Comparison of ENCODE assay signal across 11 mouse cellular contexts in the genomic region with DNA sequence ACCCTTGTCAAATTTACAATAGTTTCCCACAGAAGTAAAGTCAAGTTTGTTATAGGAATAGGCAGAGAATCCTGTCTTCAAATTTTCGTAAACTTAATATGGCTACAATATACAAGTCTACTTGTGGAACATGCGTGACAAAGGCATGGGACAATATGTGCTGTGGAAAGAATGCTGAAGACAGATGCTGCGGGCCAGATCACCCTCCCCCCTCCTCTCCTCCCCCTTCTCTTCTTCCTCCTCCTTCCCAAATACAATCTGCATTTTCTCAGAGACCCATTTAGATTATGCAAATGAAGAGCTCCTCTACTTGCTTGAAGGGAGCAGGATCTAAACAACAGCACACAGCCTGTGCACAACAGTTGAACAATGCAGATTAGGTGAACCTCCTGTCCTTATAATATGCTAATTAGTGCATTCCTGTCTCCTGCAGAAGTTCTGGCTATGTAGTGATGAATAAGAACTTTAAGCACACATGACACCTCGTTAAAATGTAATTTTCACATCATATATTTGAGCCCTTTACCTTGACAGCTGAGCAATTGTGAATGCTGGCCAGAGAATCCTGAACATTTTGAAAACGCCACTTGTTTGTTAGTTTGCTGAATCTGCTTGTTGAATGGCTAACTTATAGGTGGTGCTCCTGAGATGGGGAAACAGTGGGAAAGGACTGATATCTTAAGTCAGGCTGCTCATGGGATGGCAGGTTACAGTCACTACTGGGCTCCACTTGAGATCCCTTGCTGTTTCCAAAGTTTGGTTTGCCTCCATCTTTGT.
DNase-seq lines count a peak whose midpoint lies in the region; ATAC-seq and TF ChIP-seq lines count a peak whose summit lies in the region.
"Had no signal": no experiment of that assay in that cellular context is flagged by ENCODE, and none has a peak within 500 bp of the region (broad histone marks: within the 10 kb centered on the region; RNA-seq: fewer than 3 reads in every experiment).

No protein-coding gene starts in this region.

- no peak overlapping the region for H3K27ac ChIP-seq in gastrocnemius, adult 2 months
- H3K27ac ChIP-seq in stomach, embryonic 15.5 days = peak overlapping the region; percentile 26; the same call in 1 of the 2 replicates
- no peak overlapping the region for H3K27ac ChIP-seq in stomach, postnatal 0 days (replicated peaks)
- H3K27ac ChIP-seq: limb, embryonic 12.5 days had no signal

- no peak for DNase-seq in gastrocnemius, adult 2 months
- no peak for DNase-seq in gastrocnemius, postnatal 14 days
- DNase-seq in stomach, postnatal 0 days (ENCODE audit: low spot score) = no peak
- peak; percentile 3 for DNase-seq in mesoderm, embryonic 11.5 days (ENCODE audit: low read depth, low spot score)
- no peak for DNase-seq in thymus, postnatal 10 days (ENCODE audit: low spot score in 2 of 2)
- DNase-seq in gastrocnemius, adult 18-20 months (ENCODE audit: low spot score) = no peak
- DNase-seq in cerebellum, postnatal 14 days = no peak
- DNase-seq: cerebellum, adult 11 months had no signal

- WGBS in stomach, embryonic 15.5 days = 62% methylated on average over 5 of the region's 5 CpGs
- WGBS in stomach, postnatal 0 days = 60% methylated on average over 5 of the region's 5 CpGs

- H3K4me2 ChIP-seq in stomach, embryonic 15.5 days = peak overlapping the region; percentile 29; the same call in 1 of the 2 replicates
- no peak overlapping the region; the same call in 1 of the 2 replicates for H3K4me2 ChIP-seq in stomach, postnatal 0 days (replicated peaks; ENCODE audit: low read depth)
- H3K4me2 ChIP-seq: limb, embryonic 12.5 days had no signal

- no peaks in the 10 kb centered on the region for H3K9me3 ChIP-seq in stomach, embryonic 15.5 days
- H3K9me3 ChIP-seq in stomach, postnatal 0 days (ENCODE audit: control insufficient read depth, low read length) = no peaks in the 10 kb centered on the region

- intact Hi-C loops in gastrocnemius, adult 2 months (cut with DNase I) = no loop called here
- intact Hi-C loops in gastrocnemius, postnatal 14 days (cut with DNase I; ENCODE audit: low total_unique reads) = no loop called here

- no peaks in the 10 kb centered on the region for H3K27me3 ChIP-seq in stomach, embryonic 15.5 days (replicated peaks)
- H3K27me3 ChIP-seq in stomach, postnatal 0 days (ENCODE audit: control insufficient read depth, insufficient read depth, low read length) = no peaks in the 10 kb centered on the region
- H3K27me3 ChIP-seq: limb, embryonic 12.5 days had no signal

- H3K4me1 ChIP-seq in stomach, embryonic 15.5 days = no peaks in the 10 kb centered on the region
- no peaks in the 10 kb centered on the region for H3K4me1 ChIP-seq in stomach, postnatal 0 days (replicated peaks; ENCODE audit: control insufficient read depth, insufficient read depth)

- TF ChIP-seq EP300 in stomach, postnatal 0 days (optimal IDR thresholded peaks at IDR 0.05) = no peak

- ATAC-seq in stomach, embryonic 15.5 days (ENCODE audit: insufficient read depth, low FRiP score, low read depth) = no peak
- no peak for ATAC-seq in stomach, postnatal 0 days (ENCODE audit: low FRiP score, low TSS enrichment)
- ATAC-seq: intestine, postnatal 0 days had no signal

- no peaks in the 10 kb centered on the region for H3K36me3 ChIP-seq in stomach, embryonic 15.5 days
- H3K36me3 ChIP-seq in stomach, postnatal 0 days (ENCODE audit: control insufficient read depth, insufficient read depth, low read length) = no peaks in the 10 kb centered on the region
- H3K36me3 ChIP-seq: limb, embryonic 12.5 days had no signal

- H3K4me3 ChIP-seq in gastrocnemius, adult 2 months = peak overlapping the region; percentile 14
- no peak overlapping the region for H3K4me3 ChIP-seq in stomach, embryonic 15.5 days (replicated peaks)
- H3K4me3 ChIP-seq in stomach, postnatal 0 days (ENCODE audit: low read depth, low read length) = no peak overlapping the region
- H3K4me3 ChIP-seq: limb, embryonic 12.5 days had no signal

- TF ChIP-seq CTCF in gastrocnemius, adult 2 months (IDR thresholded peaks at IDR 0.05) = no peak
- TF ChIP-seq CTCF in stomach, postnatal 0 days (IDR thresholded peaks at IDR 0.05; ENCODE audit: low read depth) = no peak

- H3K9ac ChIP-seq in stomach, embryonic 15.5 days = no peak overlapping the region
- no peak overlapping the region for H3K9ac ChIP-seq in stomach, postnatal 0 days (ENCODE audit: low read length)
- H3K9ac ChIP-seq: limb, embryonic 12.5 days had no signal
